Mouse (Mus musculus): Measurements from ENCODE around the gene Ccser2. TPM values are rescaled to one million over a fixed set of nuclear protein-coding genes. Genes with fewer than 3 reads are reported as not detected.
"Not testable (repeated sequence)": the region's sequence is repeated elsewhere in the genome, so short reads cannot be mapped to it uniquely, and the experiment has no call there.

Gene Ccser2
- total RNA-seq (2021): 100 to 1,000 TPM; 123 to 124 TPM

GRCm38 (mm10) chr14:36968628-36969147 lies at the start of gene Ccser2:
TSS of gene Ccser2 (minus strand) at chr14:36968777.
- intact Hi-C loops (cut with DNase I): no loop called here
- DNase-seq: peak; percentile 99

GRCm38 (mm10) chr14:37015894-37016293 lies 47.3 kb upstream of the Ccser2 start:
- no peak for DNase-seq
- intact Hi-C loops (cut with DNase I): no loop called here

GRCm38 (mm10) chr14:37013644-37014043 lies 45.1 kb upstream of the Ccser2 start:
- intact Hi-C loops (cut with DNase I): no loop called here
- peak; percentile 76 for DNase-seq

GRCm38 (mm10) chr14:37009686-37010085 lies 41.1 kb upstream of the Ccser2 start:
- intact Hi-C loops (cut with DNase I): no loop called here
- no peak for DNase-seq

- DNase-seq: no peak
- intact Hi-C loops (cut with DNase I): no loop called here
Observed at GRCm38 (mm10) chr14:37006489-37006888, 37.9 kb upstream of the Ccser2 start.

GRCm38 (mm10) chr14:37005865-37006264 lies 37.3 kb upstream of the Ccser2 start:
- intact Hi-C loops (cut with DNase I): no loop called here
- DNase-seq: peak; percentile 75

- DNase-seq: peak; percentile 26
- intact Hi-C loops (cut with DNase I): no loop called here
Observed at GRCm38 (mm10) chr14:37003431-37004095, 35.0 kb upstream of the Ccser2 start.

- no peak for DNase-seq
- intact Hi-C loops (cut with DNase I): no loop called here
Observed at GRCm38 (mm10) chr14:37002852-37003251, 34.3 kb upstream of the Ccser2 start.

GRCm38 (mm10) chr14:37000780-37001179 lies 32.2 kb upstream of the Ccser2 start:
- intact Hi-C loops (cut with DNase I); DNase-seq: not testable (repeated sequence)

- intact Hi-C loops (cut with DNase I): no loop called here
- no peak for DNase-seq
Observed at GRCm38 (mm10) chr14:36989784-36990183, 21.2 kb upstream of the Ccser2 start.

GRCm38 (mm10) chr14:36985693-36986092 lies 17.1 kb upstream of the Ccser2 start:
- intact Hi-C loops (cut with DNase I): no loop called here
- peak; percentile 8 for DNase-seq

- no peak for DNase-seq
- intact Hi-C loops (cut with DNase I): no loop called here
Observed at GRCm38 (mm10) chr14:36975019-36975418, 6.4 kb upstream of the Ccser2 start.

- intact Hi-C loops (cut with DNase I): no loop called here
Observed at GRCm38 (mm10) chr14:36971211-36971610, 2.6 kb upstream of the Ccser2 start.

GRCm38 (mm10) chr14:36969861-36970420 lies 1.4 kb upstream of the Ccser2 start:
- intact Hi-C loops (cut with DNase I): no loop called here
- no peak for DNase-seq

More at GRCm38 (mm10) chr14:36971211-36971610, 2.6 kb upstream of the Ccser2 start:
- DNase-seq: no peak

- intact Hi-C loops (cut with DNase I): no loop called here
- DNase-seq: peak; percentile 53
Observed at GRCm38 (mm10) chr14:36968076-36968627, 425 bp downstream of the Ccser2 start.

- intact Hi-C loops (cut with DNase I): no loop called here
- DNase-seq: no peak
Observed at GRCm38 (mm10) chr14:36965421-36965820, 3.2 kb downstream of the Ccser2 start.

GRCm38 (mm10) chr14:36962477-36962876 lies 6.1 kb downstream of the Ccser2 start:
- intact Hi-C loops (cut with DNase I): no loop called here
- DNase-seq: no peak

- no peak for DNase-seq
- intact Hi-C loops (cut with DNase I): no loop called here
Observed at GRCm38 (mm10) chr14:36957719-36958118, 10.9 kb downstream of the Ccser2 start.

- intact Hi-C loops (cut with DNase I): no loop called here
- DNase-seq: no peak
Observed at GRCm38 (mm10) chr14:36957261-36957660, 11.3 kb downstream of the Ccser2 start.

GRCm38 (mm10) chr14:36956717-36957116 lies 11.9 kb downstream of the Ccser2 start:
- DNase-seq: no peak
- intact Hi-C loops (cut with DNase I): no loop called here

- intact Hi-C loops (cut with DNase I): no loop called here
- no peak for DNase-seq
Observed at GRCm38 (mm10) chr14:36952687-36953426, 15.7 kb downstream of the Ccser2 start.

Data from left cerebral cortex, postnatal 4 days (tissue).